Mouse (Mus musculus) forebrain, embryonic 12.5 days (tissue): Measurements from ENCODE around the gene Rab2b. TPM values are rescaled to one million over a fixed set of nuclear protein-coding genes. Genes with fewer than 3 reads are reported as not detected.
A peak's percentile ranks its signal among the peaks of the same experiment; 100 is the strongest.
"Not testable (repeated sequence)": the region's sequence is repeated elsewhere in the genome, so short reads cannot be mapped to it uniquely, and the experiment has no call there.

Source experiments
- ATAC-seq: fragments of 200-750 bp; cut with Nextera tagmentation; 2 replicates; pipeline ENCODE4 v1.8.0; 2017; ENCODE audit warnings: moderate TSS enrichment; ENCODE audit not compliant: low FRiP score
- H3K27ac ChIP-seq: fragments of 300-500 bp; sonication (generic); 2 replicates; pipeline ENCODE4 v1.5.1; 2016; ENCODE audit warnings: mild to moderate bottlenecking
- H3K27me3 ChIP-seq: fragments of 300-500 bp; sonication (generic); 2 replicates; pipeline ENCODE4 v1.6.1; 2016; ENCODE audit warnings: mild to moderate bottlenecking
- H3K36me3 ChIP-seq: fragments of 300-500 bp; sonication (generic); replicated peaks from 2 replicates; pipeline ENCODE4 v1.6.1; 2016; ENCODE audit warnings: mild to moderate bottlenecking
- H3K4me1 ChIP-seq: fragments of 300-500 bp; sonication (generic); 2 replicates; pipeline ENCODE4 v1.6.1; 2016
- H3K4me2 ChIP-seq: fragments of 300-500 bp; sonication (generic); 2 replicates; pipeline ENCODE4 v1.6.1; 2016; ENCODE audit warnings: mild to moderate bottlenecking, moderate library complexity
- H3K4me3 ChIP-seq: fragments of 300-500 bp; sonication (generic); replicated peaks from 2 replicates; pipeline ENCODE4 v1.5.1; 2016; ENCODE audit warnings: mild to moderate bottlenecking
- H3K9ac ChIP-seq: fragments of 300-500 bp; sonication (generic); 2 replicates; pipeline ENCODE4 v1.6.1; 2016; ENCODE audit warnings: mild to moderate bottlenecking
- H3K9me3 ChIP-seq: fragments of 300-500 bp; sonication (generic); 2 replicates; pipeline ENCODE4 v1.6.1; 2016
- WGBS: fragments of 180-500 bp; shearing (Covaris S2); methylation state at CpG from one replicate; pipeline ENCODE4 v1.1.7; 2016; 5-methylcytosine and 5-hydroxymethylcytosine counted together
- polyA plus RNA-seq: library from polyadenylated mRNA; unstranded; fragments of >200 nt; fragmentation: Nextera tagmentation; extraction: Ambion mirVana; gene quantifications from 2 replicates; pipeline ENCODE4 v1.2.1, GENCODE M21; 2016

Rab2b gene
- polyA plus RNA-seq, 1 experiment from 2014 or later, result 30.6 TPM

- Histone ChIP-seq H3K36me3 (peaks cover 60% of the 10 kb centered on the region), H3K27me3 (no peaks in the 10 kb centered on the region), H3K4me1 (peaks cover 46% of the 10 kb centered on the region), H3K9ac (no peak overlapping the region), H3K9me3 (no peaks in the 10 kb centered on the region), H3K27ac (no peak overlapping the region), H3K4me3 (no peak overlapping the region), H3K4me2 (no peak overlapping the region)
- no peak for ATAC-seq
- WGBS, result 86% methylated on average over 2 of the region's 2 CpGs
Measured at GRCm38 (mm10) chr14:52310906-52311305, 31.6 kb upstream of the Rab2b start.

GRCm38 (mm10) chr14:52310343-52310742 lies 31.0 kb upstream of the Rab2b start:
- 96% methylated on average over 5 of the region's 6 CpGs for WGBS
- H3K36me3 ChIP-seq, result peaks cover 60% of the 10 kb centered on the region
- not testable (repeated sequence) for H3K4me2 ChIP-seq, H3K9me3 ChIP-seq, H3K9ac ChIP-seq, H3K27me3 ChIP-seq, ATAC-seq, H3K27ac ChIP-seq, H3K4me3 ChIP-seq
- peaks cover 43% of the 10 kb centered on the region for H3K4me1 ChIP-seq

GRCm38 (mm10) chr14:52306100-52306499 lies 26.8 kb upstream of the Rab2b start:
- peaks cover 7% of the 10 kb centered on the region for H3K4me1 ChIP-seq
- WGBS, result 96% methylated on average over 2 of the region's 2 CpGs
- peaks cover 21% of the 10 kb centered on the region for H3K36me3 ChIP-seq
- ATAC-seq, result no peak
- no peak overlapping the region for H3K9ac ChIP-seq
- no peaks in the 10 kb centered on the region for H3K9me3 ChIP-seq
- no peaks in the 10 kb centered on the region for H3K27me3 ChIP-seq
- no peak overlapping the region for H3K4me2 ChIP-seq
- no peak overlapping the region for H3K27ac ChIP-seq
- no peak overlapping the region for H3K4me3 ChIP-seq

GRCm38 (mm10) chr14:52304644-52305271 lies 25.4 kb upstream of the Rab2b start, which contains the start of gene Mettl3:
Gene Mettl3 (minus strand): TSS chr14:52305128.
- under 1% methylated on average over 46 of the region's 46 CpGs for WGBS
- peak; percentile 96 for ATAC-seq
- peak within 1 kb of the TSS; percentile 94 for H3K27ac ChIP-seq
- H3K4me1 ChIP-seq, result peaks cover 6% of the 10 kb centered on the region
- peak within 1 kb of the TSS; percentile 72 for H3K4me3 ChIP-seq
- peaks cover 21% of the 10 kb centered on the region for H3K36me3 ChIP-seq
- peak within 1 kb of the TSS; percentile 81 for H3K9ac ChIP-seq
- no peaks in the 10 kb centered on the region for H3K27me3 ChIP-seq
- H3K9me3 ChIP-seq, result no peaks in the 10 kb centered on the region
- peak within 1 kb of the TSS; percentile 66 for H3K4me2 ChIP-seq

GRCm38 (mm10) chr14:52303517-52303916 lies 24.2 kb upstream of the Rab2b start:
- H3K9me3 ChIP-seq, H3K27ac ChIP-seq, H3K4me1 ChIP-seq, H3K27me3 ChIP-seq, ATAC-seq, H3K9ac ChIP-seq, H3K4me3 ChIP-seq: not testable (repeated sequence)
- H3K36me3 ChIP-seq, result peaks cover 19% of the 10 kb centered on the region
- WGBS, result 86% methylated on average over 3 of the region's 3 CpGs
- H3K4me2 ChIP-seq, result peak overlapping the region; percentile 66; the same call in 1 of the 2 replicates

- peak; percentile 40; the same call in 1 of the 2 replicates for ATAC-seq
- Histone ChIP-seq H3K4me1 (no peaks in the 10 kb centered on the region), H3K4me2 (no peak overlapping the region), H3K27me3 (no peaks in the 10 kb centered on the region), H3K36me3 (peaks cover 88% of the 10 kb centered on the region), H3K9ac (no peak overlapping the region), H3K9me3 (no peaks in the 10 kb centered on the region), H3K27ac (no peak overlapping the region), H3K4me3 (no peak overlapping the region)
- WGBS, result 68% methylated on average over 6 of the region's 6 CpGs
Measured at GRCm38 (mm10) chr14:52295558-52296264, 16.4 kb upstream of the Rab2b start.

GRCm38 (mm10) chr14:52284191-52284590 lies 4.8 kb upstream of the Rab2b start:
- 96% methylated on average over 3 of the region's 3 CpGs for WGBS
- Histone ChIP-seq H3K4me2 (no peak overlapping the region), H3K9ac (no peak overlapping the region), H3K27me3 (no peaks in the 10 kb centered on the region), H3K36me3 (peaks cover 41% of the 10 kb centered on the region), H3K27ac (no peak overlapping the region), H3K4me3 (no peak overlapping the region), H3K9me3 (no peaks in the 10 kb centered on the region), H3K4me1 (peaks cover 8% of the 10 kb centered on the region)
- no peak for ATAC-seq

GRCm38 (mm10) chr14:52283629-52284028 lies 4.3 kb upstream of the Rab2b start:
- H3K27me3 ChIP-seq, result no peaks in the 10 kb centered on the region
- H3K9ac ChIP-seq, result no peak overlapping the region
- no peak overlapping the region for H3K4me3 ChIP-seq
- no peak for ATAC-seq
- H3K36me3 ChIP-seq, result peaks cover 36% of the 10 kb centered on the region
- WGBS, result 96% methylated on average over 5 of the region's 5 CpGs
- H3K9me3 ChIP-seq, result no peaks in the 10 kb centered on the region
- H3K4me2 ChIP-seq, result no peak overlapping the region
- no peak overlapping the region for H3K27ac ChIP-seq
- peaks cover 8% of the 10 kb centered on the region for H3K4me1 ChIP-seq

GRCm38 (mm10) chr14:52279747-52280120 lies 389 bp upstream of the Rab2b start:
- Histone ChIP-seq H3K9me3 (no peaks in the 10 kb centered on the region), H3K4me1 (peaks cover 11% of the 10 kb centered on the region), H3K9ac (peak overlapping the region; percentile 90), H3K4me3 (peak overlapping the region; percentile 92), H3K4me2 (peak overlapping the region; percentile 63), H3K27ac (peak overlapping the region; percentile 86), H3K36me3 (peaks cover 14% of the 10 kb centered on the region), H3K27me3 (no peaks in the 10 kb centered on the region)
- under 1% methylated on average over 21 of the region's 21 CpGs for WGBS
- peak; percentile 47 for ATAC-seq

- WGBS, result 93% methylated on average over 4 of the region's 4 CpGs
- H3K9ac ChIP-seq, result no peak overlapping the region
Measured at GRCm38 (mm10) chr14:52277210-52277609, 2.1 kb downstream of the Rab2b start.

GRCm38 (mm10) chr14:52272781-52273180 lies 6.6 kb downstream of the Rab2b start:
- H3K27me3 ChIP-seq, result no peaks in the 10 kb centered on the region
- H3K27ac ChIP-seq, result no peak overlapping the region
- ATAC-seq, result no peak
- H3K4me3 ChIP-seq, result no peak overlapping the region
- no peaks in the 10 kb centered on the region for H3K9me3 ChIP-seq
- H3K4me2 ChIP-seq, result no peak overlapping the region
- H3K36me3 ChIP-seq, result peaks cover 23% of the 10 kb centered on the region
- no peaks in the 10 kb centered on the region for H3K4me1 ChIP-seq
- 66% methylated on average over 3 of the region's 3 CpGs for WGBS
- no peak overlapping the region for H3K9ac ChIP-seq

More at GRCm38 (mm10) chr14:52277210-52277609, 2.1 kb downstream of the Rab2b start:
- Histone ChIP-seq H3K4me3 (no peak overlapping the region), H3K27ac (no peak overlapping the region), H3K4me2 (no peak overlapping the region), H3K27me3 (no peaks in the 10 kb centered on the region), H3K36me3 (peaks cover 17% of the 10 kb centered on the region), H3K4me1 (peaks cover 11% of the 10 kb centered on the region), H3K9me3 (no peaks in the 10 kb centered on the region)
- ATAC-seq, result no peak

GRCm38 (mm10) chr14:52257484-52258213 lies 21.7 kb downstream of the Rab2b start, which contains the start of gene Chd8:
Gene Chd8 (minus strand): TSS chr14:52257780.
- peak; percentile 100 for ATAC-seq
- Histone ChIP-seq H3K4me1 (peaks cover 23% of the 10 kb centered on the region), H3K36me3 (peaks cover 3% of the 10 kb centered on the region; the same call in 1 of the 2 replicates), H3K4me3 (peak within 1 kb of the TSS; percentile 84), H3K27ac (peak within 1 kb of the TSS; percentile 94), H3K9ac (peak within 1 kb of the TSS; percentile 87), H3K9me3 (no peaks in the 10 kb centered on the region), H3K4me2 (peak within 1 kb of the TSS; percentile 72), H3K27me3 (no peaks in the 10 kb centered on the region)
- under 1% methylated on average over 54 of the region's 54 CpGs for WGBS
